Mouse (Mus musculus) testis, adult 2 months (tissue): ENCODE data around the gene Dact1.

ENCODE experiments used
- CTCF ChIP-seq: fragments of 200-500 bp; IDR thresholded peaks from 2 replicates; pipeline ENCODE4 v1.5.1; 2012; ENCODE audit warnings: low read depth, mild to moderate bottlenecking, inconsistent platforms, low read length, moderate library complexity; ENCODE audit not compliant: control insufficient read depth, insufficient read depth, insufficient replicate concordance
- POLR2A ChIP-seq: fragments of 200-500 bp; IDR thresholded peaks from 2 replicates; pipeline ENCODE4 v1.6.1; 2012; ENCODE audit warnings: low read depth, mild to moderate bottlenecking, inconsistent platforms, low read length, moderate library complexity; ENCODE audit not compliant: control insufficient read depth

- TF ChIP-seq CTCF (no peak), POLR2A (no peak)
These were observed 1.7 kb downstream of the Dact1 start for GRCm38 (mm10) chr12:71311237-71311887.
